Mouse (Mus musculus) NIH3T3 (cell line): ENCODE data around the gene Lrrfip1.

Experiments
- DNase-seq: peaks from one replicate; pipeline ENCODE4 v3.0.0-alpha.2; 2012; ENCODE audit warnings: low read depth

Lrrfip1 gene

DNA sequence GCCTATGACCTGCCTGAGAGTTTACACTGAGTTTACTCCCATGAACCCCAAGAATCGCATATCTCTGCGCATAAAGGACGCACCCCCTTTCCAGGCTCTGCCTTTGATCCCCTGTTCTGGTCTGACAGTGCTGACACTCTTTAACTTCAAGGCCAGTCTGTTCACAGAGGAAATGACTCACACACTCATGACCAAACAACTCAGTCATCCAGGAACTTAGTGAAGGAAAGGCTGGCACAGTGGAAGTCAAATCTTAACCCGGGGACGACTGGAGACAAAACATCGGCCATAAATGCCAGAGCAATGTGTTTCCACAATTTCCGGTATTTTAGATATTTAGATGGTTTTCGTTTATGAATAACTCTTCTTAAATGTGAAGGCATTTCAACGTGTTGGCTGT is 25.4 kb downstream of the Lrrfip1 start:
- peak; percentile 82 for DNase-seq

DNA sequence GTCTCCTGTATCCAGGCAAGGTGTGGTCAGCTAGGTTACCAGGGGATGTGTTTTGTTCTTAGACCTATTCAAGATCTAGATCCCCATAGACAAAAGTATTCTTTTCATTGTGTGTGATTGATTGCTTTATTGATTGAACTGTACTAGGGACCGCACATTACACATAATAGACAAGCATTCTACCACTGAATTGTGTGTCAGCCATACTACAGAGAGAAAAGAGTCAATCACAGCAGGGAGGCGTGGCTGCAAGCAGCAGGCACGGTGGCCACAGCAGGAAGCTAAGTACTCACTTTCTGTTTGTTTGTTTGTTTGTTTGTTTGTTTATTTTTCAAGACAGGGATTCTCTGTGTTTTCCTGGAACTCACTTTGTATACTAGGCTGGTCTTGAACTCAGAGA is 25.9 kb downstream of the Lrrfip1 start:
- DNase-seq = peak; percentile 52

GRCm38 (mm10) chr1:91026945-91027344 is 28.4 kb downstream of the Lrrfip1 start:
- no peak for DNase-seq

DNA sequence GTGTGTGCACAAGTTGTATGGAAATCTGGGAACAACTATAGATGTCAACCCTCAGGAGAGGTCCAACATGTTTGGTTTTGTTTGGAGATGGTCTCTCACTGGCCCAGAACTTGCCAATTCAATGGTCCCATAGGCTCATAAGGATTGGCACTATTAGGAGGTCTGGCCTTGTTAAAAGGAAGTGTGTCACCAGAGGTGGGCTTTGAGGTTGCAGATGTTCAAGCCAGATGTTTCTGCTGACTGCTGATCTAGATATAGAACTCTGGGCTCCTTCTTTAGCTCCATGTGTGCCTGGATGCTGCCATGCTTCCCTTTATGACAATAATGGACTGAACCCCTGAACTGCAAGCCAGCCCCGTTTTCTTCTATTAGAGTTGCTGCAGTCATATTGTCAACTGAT is 31.8 kb downstream of the Lrrfip1 start:
- no peak for DNase-seq

GRCm38 (mm10) chr1:91031547-91031946 is 33.0 kb downstream of the Lrrfip1 start:
- DNase-seq = no peak

DNA sequence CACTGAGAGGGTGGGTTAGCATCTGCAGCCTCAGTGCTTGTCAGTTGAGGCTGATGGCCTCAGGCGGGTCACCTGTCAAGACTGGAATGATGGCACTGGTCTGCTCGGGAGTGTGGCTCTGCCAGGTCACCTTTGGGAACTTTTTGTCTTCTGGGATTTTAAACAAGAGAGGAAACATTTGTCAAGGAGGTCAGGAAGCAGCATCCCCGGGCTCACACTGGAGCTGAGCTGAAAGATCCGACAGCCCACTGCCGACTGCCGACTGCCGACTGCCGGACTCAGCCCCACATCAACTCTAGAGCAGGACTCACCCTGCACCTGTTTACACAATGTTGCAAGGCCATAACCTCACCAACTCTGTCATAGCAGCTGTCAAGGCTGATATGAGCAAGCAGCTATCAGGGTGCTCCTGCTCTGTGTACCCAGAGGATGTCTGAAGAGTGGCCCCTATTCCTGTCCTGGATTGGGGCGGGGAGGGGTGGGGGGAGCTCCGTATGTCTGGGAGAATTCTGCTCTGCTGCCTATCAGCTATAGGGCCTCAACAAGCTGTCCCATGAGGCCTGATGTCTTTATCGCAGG is 33.9 kb downstream of the Lrrfip1 start:
- no peak for DNase-seq

DNA sequence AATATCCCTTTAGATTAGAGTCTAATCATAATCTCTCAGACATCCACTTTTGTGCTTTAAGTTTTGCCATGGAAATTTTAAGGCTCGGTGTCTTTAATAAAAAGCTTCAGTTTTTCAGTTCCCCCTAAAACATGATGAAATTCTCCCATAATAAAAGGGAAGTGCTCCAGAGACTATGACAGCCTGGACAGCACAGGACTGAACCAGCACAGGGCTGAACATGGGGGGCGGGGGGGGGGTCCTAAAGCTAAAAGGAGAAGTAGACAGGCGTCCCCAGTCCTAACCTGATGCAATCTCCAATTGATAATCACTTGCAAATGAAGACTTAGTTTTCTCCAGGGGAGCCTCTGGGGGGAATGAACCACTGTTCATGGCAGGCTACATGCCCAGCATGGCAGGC is 36.0 kb downstream of the Lrrfip1 start:
- DNase-seq = no peak

DNA sequence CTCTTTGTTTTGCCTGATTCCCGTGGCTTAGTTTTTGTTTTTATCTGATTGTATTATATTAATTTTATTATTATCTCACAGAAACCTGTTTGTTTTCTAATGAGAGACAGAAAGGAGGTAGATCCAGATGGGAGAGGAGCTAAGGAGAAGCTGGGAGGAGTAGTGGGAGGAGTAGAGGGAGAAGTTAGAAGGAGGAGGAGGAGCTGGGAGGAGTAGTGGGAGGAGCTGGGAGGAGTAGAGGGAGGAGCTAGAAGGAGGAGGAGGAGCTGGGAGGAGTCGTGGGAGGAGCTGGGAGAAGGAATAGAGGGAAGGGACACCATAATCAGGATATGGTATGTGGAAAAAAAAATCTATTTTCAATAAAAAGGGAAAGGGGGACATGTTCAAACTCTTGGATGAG is 36.7 kb downstream of the Lrrfip1 start:
- DNase-seq = no peak

GRCm38 (mm10) chr1:91037213-91037612 is 38.7 kb downstream of the Lrrfip1 start:
- no peak for DNase-seq

DNA sequence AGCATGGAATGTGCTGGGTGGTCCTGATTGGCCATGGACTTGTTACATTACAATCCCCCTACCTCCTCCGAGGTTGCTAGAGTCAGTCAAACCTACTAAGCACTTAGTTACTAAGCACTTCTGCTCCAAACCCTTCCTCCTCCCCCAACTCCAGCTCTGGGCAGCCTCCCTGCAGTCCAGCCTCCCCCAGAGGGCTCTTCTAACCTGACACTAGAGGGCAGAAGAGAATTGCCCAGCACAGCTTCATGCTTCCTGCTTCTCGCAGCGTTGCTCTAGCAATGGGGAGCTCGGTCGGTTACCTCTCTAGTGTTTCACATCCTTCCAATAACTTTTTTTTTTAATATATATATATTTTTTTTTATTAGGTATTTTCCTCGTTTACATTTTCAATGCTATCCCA is 39.5 kb downstream of the Lrrfip1 start:
- peak; percentile 49 for DNase-seq

GRCm38 (mm10) chr1:91038531-91038930 is 40.0 kb downstream of the Lrrfip1 start:
- no peak for DNase-seq

DNA sequence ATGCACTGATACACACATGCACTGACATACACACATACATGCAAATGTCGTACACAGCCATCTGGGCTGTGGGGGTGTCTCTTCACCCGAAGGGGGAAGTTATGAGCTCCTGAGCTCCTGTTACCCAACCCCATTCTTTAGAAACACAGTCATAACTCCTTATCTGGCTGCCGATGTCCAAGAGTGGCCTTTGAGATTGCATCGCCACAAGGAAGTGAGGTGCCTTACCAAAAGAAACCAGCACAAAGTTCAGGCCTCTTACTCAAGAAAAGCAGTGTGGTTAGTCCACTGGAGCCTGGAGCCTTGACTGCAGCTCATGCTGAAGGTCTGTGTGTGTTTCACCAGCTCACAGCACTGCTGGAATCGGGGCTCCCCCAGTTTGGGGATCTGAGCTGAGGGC is 43.1 kb downstream of the Lrrfip1 start:
- peak; percentile 69 for DNase-seq

DNA sequence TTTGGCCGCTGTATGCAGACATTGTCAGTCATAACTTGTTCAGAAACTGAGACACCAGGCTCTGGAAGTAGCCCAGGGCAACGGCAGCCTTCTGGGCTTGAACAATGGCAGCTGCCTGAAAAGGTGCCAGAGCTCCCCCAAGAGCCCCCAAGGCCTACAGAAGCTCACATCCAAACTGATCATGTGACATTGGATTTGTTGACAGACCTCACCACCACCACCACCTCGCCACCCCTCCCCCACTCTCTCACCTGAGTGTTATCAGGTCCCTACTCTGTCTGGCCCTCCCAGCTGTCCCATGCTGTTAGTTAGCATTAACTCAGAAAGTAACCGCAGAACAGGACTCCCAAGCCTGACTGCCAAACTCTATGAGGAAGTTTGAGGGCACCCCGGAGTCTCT is 44.7 kb downstream of the Lrrfip1 start:
- DNase-seq = no peak

DNA sequence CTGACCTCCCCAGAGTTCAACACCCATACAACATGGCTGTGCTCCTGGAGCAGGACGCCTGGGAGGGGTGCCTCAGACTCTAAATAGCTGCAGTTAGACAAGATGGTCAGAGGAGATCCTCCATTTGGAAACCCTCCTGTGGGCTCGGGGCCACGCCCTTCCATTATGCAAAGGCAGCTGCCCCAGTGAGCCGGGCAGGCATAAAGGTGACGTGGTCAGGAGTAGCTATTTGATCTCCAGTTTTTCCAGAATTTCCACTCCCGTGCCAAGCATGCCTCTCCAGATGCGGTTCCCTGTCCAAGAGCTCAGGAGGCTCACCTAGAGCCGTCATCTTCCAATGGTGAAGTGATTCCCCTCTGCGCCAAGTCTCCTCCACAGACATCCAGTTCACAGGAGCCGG is 45.6 kb downstream of the Lrrfip1 start:
- no peak for DNase-seq

- no peak for DNase-seq
Observed at GRCm38 (mm10) chr1:91044648-91045047, 46.1 kb downstream of the Lrrfip1 start.

DNA sequence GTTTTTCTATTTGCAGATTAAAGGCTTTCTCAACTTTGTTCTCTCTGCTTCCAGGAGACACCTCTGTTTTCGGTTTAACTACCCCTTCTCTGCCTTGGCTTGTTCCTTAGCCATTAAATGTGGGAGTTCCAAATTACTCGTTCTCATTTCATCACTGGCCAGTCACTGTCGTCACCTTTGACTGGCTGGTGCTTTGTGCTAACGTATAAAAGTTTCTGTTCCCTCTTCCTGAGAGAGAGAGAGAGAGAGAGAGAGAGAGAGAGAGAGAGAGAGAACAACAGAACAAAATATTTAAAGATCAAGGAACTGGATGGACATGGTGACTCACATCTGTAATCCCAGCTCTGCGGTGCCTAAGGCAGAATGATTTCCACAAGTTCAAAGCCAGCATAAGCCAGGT is 47.7 kb downstream of the Lrrfip1 start:
- DNase-seq = no peak

DNA sequence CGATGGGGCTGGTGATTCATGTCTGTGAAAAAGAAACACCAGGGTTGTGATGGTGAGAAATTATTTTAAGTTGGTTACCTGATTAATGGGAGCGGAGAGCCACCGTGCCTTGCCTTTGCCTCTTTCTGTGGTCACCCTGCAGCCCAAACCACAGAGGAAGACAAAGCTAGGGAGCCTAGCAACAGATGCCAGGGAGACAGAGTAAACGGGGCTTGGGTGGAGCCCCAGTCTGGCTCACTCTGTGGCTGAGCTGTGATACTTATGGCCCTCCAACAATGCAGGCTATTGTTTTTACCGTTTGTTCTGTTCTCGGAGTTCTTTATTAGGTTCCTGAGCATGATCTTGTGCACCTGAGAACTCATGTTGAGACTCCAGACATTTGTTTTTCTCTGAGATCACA is 50.8 kb downstream of the Lrrfip1 start:
- no peak for DNase-seq

GRCm38 (mm10) chr1:91051461-91052094 is 53.0 kb downstream of the Lrrfip1 start:
- no peak for DNase-seq

DNA sequence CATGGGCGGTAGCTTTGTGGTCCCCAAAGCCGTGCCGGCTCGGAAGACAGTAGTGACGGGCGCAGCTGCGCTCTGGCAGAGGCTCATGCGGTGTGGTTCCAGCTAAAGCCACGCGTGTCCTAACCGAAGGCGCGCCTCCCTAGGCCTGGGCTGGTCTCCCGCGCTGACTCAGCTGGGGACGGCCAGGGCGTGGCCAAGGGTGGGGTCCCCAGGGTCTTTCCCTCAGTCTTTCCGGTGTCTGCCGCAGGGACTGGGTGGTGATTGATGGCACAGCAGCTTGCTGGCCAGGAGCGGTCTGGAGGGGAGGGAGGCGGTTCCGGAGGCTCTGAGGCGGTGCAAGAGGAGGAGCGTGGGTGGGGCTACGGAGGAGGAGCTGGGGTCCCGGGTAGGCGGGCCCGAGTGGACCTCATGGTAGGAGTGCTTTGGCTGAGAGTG is 54.2 kb downstream of the Lrrfip1 start:
- peak; percentile 96 for DNase-seq

- peak; percentile 71 for DNase-seq
Observed at GRCm38 (mm10) chr1:91053218-91054073, 54.9 kb downstream of the Lrrfip1 start.

GRCm38 (mm10) chr1:91054074-91054471 is 55.5 kb downstream of the Lrrfip1 start:
- DNase-seq = no peak

GRCm38 (mm10) chr1:91054815-91055214 is 56.3 kb downstream of the Lrrfip1 start:
- DNase-seq = no peak

DNA sequence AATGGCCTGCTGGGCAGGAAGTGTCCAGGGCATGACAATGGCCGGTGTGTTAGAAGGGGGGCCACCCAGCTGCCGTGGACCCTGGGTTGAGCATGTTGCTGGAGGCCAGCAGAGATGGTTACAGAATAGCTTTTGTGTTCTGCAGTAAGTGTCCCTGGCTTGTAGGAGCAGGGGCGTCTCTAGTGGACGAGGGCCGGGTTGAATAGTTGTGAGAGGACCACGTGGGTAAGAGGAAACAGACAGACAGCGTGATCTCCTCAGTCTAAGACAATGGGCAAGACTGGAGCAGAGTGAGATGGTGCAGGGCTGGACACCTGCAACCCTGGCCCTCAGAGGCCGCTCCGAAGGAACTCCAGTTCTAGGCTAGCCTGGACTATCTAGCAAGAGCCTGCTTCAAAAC is 57.2 kb downstream of the Lrrfip1 start:
- no peak for DNase-seq
